Mouse (Mus musculus) T-cell, adult 2 months (primary cell): Measurements from ENCODE around the gene Sgms1.
"Not testable (repeated sequence)": the region's sequence is repeated elsewhere in the genome, so short reads cannot be mapped to it uniquely, and the experiment has no call there.

Experiments
- DNase-seq: peaks from one replicate; pipeline ENCODE4 v3.0.0; 2022; ENCODE audit warnings: low spot score

Sgms1 gene

DNA sequence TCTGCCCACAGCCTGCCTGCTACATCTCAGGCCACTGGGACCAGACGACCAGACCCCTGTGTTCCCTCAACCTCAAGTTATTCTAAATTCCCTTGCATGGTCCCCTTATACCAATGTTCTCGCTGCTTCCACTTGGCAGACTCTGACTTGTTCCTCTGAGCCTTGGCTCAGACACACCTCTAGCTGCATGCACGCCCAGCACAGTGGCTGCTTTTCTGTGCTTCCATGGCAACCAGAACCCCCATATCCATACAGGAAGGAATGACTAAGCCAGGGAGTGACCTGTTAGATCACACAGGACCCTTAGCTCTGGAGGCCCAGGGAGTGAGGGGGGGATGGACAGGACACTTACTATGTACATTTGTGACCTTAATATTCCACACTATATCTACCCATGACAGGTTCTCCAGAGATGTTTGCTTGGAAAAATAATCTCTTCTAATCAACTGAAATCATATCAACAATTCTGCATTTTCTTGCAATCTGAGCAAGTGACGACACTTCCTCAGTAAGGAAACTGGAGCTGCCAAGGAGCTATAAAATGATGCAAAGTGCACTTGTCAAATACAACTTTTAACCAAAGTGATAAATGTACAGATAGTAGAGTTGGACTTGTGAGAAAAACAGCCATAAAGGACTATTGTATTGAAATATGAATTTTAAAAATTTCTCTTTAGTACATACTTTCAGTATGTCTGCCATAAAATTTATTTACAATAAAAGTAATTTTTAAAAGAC, 252.5 kb downstream of the Sgms1 start:
- DNase-seq: no peak

DNA sequence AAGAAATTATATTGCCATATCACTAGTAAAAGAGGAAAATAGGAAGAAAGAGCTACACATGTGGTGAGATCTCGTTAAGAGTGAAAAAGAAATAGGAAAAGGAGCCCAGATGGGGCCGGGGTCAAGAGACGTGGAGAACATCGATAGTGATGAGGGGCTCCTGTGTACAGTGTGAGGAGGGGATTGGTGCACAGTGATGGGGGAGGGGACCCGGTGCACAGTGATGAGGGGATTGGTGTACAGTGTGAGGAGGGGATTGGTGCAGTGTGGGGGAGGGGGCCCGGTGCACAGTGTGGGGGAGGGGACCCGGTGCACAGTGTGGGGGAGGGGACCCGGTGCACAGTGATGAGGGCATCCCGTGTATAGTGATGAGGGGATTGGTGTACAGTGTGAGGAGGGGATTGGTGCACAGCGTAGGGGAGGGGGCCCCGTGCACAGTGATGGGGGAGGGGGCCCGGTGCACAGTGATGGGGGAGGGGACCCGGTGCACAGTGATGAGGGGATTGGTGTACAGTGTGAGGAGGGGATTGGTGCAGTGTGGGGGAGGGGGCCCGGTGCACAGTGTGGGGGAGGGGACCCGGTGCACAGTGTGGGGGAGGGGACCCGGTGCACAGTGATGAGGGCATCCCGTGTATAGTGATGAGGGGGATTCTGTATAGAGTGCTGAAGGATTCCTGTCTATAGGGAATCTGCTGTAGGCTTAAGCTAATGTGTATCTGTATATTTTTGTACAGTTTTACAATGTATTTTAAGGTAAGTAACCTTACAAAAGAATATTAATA, 257.6 kb downstream of the Sgms1 start:
- not testable (repeated sequence) for DNase-seq

DNA sequence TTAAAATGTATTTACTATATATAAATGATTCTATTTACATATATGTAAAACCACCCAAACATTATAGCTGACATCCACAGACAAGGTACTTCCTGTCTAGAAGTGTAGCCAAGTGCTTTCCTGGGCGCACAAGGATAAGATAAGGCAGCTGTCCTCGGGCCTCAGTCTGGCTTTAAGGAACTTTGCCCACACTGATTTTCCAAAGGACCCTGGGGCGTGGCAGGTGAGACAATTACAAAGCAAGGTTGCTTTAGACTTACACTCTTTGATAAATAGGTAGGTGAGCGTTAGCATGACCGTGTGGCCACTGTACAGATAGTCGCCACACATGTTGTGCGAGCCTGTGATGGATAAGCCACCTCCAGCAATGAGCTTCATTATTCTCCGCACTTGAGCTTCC, 260.2 kb downstream of the Sgms1 start:
- DNase-seq: no peak

DNA sequence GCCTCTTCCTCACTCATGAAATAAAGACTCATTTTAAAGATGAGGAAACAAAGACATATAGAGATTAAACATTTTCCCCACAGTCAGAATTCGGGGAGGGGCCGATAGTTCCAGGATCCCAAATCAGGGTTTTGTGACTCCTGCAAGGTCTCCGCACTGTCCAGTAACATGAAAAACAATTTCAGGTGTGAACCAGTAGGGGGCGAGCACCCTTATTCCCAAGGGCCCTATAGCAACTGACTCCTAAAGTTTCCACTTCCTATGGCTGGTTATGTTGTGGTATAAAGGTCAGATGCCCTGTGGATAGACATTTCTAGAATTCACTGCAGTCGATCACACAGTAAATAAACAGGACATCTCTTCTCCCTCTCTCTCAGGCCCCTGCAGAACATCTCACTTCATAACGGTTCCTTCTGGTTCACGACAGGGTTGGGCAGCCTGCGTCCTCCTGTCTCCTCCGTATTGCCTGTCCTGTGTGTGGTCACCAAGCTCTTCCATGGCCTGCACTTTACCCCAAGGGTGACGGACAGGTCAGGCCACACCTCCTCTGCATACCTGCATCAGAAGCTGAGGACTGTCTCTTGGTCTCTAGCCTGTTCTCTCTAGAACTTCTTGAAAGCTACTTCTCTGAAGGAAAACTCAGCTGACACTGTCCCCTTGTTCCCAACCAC, 262.2 kb downstream of the Sgms1 start:
- peak; percentile 19 for DNase-seq

DNA sequence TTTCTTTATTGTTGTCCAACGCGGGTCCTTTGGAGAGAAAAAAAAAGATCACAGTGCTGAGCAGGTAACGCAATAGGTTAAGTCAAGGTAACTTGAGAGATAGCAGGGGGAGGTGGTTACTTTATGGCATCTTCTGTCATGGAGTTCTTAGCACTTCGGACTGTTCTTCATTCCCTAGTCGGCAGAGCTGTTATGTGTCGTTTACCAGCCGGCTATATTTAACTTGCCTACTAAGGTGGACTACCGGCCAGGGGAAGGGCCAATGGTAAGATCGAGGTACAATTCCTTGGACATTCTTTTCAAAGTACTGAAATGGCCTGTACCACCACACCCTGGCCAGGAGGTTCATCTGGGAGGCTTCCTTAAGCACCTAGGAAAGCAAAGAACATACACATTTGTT, 265.4 kb downstream of the Sgms1 start:
- no peak for DNase-seq

DNA sequence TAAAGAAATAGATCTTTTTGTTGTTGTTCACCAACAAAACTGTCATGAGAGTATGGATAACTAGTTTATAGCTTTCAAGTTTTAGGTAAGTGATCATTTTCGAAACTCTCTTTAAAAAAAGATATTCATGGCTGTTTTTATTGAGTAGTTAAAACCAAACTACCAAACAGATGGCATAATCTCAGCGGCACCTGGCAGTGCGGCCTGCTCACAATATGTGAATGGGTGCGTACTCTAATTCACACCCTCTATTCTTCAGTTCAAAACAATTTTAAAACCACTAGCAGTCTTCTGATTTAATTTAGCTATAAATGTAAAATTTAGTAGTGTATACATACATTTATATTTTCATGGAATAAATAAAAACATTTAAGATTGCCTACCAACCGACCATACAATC, 266.3 kb downstream of the Sgms1 start:
- DNase-seq: no peak

DNA sequence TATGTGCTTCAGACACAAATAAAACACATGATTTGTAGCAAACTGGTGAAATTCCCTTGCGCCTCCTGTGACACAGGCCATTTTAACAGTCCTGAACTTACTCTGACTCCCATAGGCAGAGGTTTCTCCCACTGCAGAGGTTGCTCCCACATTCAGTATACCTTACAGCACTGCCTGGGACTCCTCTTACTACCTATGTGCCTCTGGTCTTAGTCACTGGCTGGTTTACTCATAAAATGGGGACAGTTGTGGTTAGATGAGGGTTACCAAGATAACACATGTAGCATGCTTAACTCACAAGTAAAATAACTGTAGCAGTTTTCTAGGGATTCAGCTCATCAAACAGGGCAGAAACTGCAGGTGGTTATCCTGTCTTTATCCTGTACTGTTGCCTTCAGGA, 268.7 kb downstream of the Sgms1 start:
- DNase-seq: no peak

DNA sequence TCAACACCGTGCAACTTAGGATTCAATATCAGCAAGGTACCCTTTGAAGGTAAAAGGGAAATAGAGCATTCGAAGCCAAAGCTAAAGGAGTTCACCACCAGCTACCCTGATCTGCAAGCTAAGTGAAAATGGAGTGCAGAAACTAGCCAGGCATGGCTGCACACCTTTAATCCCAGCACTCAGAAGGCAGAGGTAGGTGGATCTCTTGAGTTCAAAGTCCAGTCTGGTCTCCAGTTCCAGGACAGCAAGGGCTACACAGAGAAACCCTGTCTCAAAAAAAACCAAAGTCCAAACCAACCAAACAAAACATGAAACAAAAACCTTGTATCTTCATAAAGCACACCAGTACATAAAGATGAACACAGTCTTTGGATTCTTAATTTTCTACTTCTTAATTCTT, 269.8 kb downstream of the Sgms1 start:
- no peak for DNase-seq

DNA sequence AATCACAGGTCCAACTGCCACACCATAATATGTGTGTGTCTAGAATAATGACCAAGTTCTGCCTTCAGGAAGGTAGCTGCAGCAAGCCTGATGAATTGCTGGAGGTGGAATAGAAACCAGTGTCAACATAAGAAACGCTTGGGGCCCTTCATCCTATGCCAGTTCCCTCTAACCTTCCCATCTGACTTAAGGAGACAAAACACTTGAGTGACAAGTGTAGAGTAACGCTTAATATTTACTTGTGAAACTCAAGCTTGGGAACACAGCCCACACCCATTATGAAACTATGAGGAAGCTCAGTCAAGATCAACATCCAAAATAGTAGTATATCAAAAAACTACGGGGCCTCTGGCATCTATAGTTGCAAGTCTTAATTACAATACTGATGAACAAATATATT, 271.0 kb downstream of the Sgms1 start:
- no peak for DNase-seq

DNA sequence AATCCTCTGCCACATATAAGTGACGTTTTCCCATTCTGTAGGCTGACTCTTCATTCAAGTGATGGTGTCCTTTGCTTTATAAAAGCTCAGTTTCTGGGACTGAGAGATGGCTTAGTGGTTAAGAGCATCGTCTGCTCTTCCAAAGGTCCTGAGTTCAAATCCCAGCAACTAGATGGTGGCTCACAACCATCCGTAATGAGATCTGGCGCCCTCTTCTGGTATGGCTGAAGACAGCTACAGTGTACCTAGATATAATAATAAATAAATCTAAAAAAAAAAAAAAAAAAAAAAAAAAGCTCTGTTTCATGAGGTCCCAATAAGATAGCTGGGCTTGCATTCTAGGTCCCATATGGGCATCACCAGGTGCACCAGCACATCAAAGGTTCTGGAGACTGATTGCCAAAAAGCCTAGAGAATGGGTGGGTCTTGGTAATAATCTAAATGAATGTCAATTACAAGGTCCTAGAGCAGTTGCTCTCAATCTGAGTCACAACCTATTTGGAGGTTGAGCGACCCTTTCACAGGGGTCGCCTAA, 272.0 kb downstream of the Sgms1 start:
- no peak for DNase-seq

DNA sequence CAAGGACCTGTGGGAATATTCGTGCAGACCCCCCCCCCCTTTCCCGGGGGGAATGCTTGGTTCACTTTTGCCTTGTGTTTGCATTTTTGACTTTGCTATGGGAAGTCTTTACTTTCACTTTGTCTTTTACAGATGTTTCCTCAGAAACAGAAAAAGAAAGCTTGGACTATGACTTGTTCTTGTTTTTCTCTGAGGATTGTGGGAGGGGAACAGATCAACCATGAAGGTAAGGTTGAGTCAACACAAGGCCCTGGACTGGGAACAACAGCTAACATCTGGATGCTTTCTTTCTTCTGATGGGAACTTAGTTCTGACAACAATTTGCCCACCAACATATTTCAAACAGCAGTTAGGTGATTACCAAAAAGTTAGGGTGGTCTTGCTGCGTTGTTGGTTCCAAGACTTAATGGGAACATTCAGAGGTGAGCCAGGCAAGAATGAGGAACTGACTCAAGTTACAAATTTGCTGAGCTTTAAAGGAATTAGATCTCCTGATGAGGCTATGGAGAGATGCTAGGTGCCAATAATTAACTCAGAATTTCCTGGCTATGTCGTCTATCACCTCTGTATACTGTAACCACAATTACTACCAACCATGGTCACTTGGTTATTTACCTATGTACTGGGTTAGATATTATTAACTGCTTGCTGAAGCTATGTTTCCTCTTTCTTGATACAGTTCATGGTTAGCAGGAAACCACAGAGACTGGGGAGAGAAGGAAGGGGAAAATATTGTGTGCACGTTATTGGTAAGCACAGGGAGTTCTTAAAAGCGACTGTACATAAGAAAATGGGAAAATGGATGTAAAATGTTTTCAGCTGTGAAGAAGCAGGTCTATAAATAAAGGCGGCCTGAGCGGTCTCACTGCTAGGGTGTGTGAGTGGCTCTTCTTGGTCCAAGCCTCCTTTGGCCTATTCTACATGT, 277.4 kb downstream of the Sgms1 start:
- no peak for DNase-seq

DNA sequence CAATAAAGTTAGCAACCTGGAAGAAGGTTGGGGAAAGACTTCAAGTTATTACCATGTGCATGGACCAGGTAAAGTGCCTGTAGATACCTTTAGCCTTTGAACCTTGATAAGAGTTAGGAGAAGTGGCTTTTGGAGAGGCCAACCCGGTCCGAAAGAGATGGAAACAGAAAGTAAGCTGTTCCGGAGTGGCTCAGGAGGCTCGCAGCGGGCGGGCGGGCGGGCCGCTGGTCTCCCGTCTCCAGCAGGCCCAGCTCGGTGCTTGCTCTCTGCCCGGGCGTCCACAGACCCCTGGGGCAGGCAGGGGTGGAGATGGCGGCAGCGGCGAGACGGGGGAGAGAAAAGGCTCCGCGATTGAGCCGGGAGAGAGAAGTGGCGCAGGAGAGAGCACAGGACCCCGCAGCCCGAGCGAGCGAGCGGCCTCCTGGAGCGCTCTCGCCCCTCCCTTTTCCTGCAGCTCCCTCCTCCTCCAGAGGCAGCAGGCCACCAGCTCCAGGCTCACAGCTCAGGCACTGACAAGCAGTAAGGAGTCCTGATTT, 281.7 kb downstream of the Sgms1 start, which contains the start of gene Asah2:
TSS of gene Asah2 (minus strand) at position 441 of the 536 bp plus-strand sequence.
- DNase-seq: peak; percentile 65

DNA sequence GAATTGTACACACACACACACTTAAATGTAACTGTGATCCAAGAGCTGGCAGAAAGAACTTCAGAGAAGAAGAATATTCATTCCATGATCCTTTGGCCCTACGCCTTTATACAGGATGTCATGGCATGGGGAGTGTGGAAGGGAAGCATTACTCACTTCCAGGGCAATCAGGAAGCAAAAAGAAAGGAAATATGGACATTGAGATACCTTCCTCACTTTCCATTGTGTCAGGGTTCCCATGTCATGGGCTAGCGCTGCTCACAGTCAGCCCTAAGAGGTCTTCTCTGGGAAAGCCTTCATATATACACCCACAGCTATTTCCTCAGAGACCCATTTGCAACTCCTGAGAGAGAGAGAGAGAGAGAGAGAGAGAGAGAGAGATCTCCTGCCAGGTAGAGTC, 282.8 kb downstream of the Sgms1 start:
- DNase-seq: no peak

DNA sequence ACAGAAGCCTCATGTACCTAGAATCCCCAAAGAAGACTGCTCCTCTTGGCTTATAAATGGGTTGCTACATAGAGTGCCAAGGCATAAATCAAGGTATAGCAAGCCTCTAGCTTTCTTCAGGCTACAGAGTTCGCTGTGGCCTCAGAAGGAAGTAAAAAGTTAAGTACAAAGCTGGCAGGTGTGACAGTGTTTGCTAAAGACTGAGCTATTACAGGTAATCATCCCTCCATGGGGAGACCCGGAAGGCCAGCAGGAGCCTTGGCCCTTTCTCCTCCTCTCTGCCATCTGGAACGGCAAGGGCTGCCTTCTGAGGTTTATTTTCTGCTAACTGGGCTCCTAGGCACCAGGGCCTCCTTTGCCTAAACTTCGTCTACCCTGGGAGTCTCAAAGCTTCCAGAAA, 285.3 kb downstream of the Sgms1 start:
- no peak for DNase-seq

DNA sequence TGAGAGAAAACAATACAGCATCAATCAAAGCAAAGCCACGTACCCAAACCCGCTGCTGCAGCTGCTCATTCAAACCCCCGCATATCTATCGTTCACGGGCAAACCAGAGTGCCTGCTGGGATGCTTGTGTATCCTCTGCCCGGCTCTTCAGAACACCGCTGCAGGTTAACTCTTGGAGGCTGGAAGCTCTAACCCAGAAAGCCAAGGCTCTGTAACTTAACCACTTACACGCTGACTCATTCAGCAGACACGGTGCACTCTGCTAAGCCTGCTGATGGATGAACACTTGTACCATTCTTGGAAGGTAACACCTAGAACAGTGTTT, 286.6 kb downstream of the Sgms1 start:
- DNase-seq: no peak

DNA sequence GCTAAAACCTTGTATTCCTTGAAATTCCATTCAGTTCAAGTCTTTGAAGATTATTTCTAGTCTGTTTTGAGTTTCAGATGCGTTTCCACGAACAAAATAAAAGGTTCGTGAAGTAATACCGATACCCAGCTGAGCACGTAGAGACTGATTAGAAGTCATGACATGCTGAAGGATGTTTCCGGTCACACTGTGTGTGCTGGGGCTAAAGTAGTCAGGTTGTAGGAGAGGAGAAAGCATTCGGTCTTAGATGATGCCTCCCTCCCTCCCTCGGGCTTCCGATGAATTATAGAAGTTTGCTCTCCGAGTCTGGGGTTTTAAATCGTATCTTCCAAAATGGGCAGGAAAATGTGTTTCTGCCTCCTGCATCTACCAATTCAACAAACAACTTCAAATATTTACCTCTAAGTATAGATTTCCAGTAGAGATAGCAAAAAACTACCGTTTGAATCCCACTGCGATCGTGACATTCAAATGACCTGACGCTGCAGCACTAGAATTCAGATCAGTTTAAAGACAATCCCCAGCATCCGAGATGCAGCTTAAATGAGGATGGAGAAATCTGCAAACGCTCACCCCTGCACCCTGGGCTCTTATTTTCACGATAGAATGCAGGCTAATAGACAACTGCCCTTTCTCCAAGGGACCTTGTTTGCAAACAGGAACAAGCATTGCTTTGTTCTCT, 287.1 kb downstream of the Sgms1 start:
- no peak for DNase-seq

DNA sequence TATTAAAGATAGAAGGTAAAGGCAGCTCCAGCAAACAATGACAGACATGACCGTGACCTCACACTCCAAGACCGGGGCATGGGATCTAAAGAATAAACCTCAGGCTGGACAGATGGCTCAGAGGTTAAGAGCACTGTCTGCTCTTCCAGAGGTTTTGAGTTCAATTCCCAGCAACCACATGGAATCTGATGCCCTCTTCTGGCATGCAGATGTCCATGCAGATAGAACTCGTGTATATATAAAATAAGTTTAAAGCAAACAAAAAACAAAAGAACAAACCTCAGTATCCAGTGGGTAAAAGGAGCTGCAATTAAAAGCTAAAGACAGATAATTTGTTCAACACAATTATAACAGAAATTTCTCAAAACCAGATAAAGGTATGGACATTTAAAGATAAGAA, 290.9 kb downstream of the Sgms1 start:
- DNase-seq: no peak

DNA sequence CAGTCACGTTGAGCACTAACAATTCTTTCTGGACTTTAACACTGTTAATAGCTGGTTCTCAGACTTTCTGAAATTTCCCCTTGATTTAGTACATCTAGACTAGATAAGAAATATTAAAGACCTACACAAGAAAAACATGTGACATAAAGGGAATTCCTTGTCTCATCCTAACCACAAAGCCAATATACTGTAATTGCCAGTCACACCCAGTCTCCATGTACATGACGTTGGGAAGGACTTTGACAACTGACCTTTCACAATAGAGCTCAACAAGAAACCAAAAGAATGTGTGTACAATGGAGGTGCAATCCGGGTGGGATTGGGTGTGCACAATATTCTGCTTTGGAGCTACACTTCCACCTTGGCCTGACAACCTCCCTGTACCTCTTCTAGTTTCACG, 297.2 kb downstream of the Sgms1 start:
- DNase-seq: no peak

DNA sequence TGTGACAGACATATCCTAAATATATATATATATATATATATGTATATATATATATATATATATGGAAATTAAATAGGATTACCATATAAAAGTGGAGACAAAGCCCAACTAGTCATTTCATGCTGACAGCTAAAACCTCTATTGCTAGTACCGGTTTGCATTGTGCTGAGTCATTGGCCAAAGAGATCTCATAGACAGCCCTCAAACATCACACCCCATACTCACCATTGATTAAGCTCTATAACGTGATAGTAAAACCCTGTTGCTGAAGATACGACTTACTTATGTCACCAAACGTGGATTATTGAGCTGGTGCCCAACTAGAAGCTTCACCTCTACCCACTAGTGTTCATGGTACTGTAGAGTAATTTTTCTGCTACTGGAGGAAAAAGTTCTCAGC, 298.7 kb downstream of the Sgms1 start:
- no peak for DNase-seq

DNA sequence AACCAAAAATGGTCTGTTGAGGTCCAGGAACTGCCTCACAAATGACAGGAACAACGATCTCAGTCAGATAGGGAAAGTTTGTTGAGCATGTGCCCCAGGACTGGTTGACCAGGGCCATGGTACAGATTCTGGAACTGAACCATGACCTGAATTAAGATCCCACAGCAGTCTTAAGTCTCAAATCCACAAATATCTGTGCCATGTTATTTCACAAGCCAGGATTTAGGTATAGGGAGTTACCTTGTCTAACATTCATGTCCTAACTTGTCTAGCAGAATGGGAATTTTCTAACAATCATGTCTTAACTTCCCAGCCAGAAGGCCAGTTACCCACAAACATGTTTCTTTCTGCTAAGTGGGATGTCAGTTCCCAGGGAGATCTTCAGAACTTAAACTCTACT, 300.9 kb downstream of the Sgms1 start:
- DNase-seq: no peak
